Mouse (Mus musculus) liver, embryonic 12.5 days (tissue): ENCODE data around the gene Evc2. TPM values are rescaled to one million over a fixed set of nuclear protein-coding genes. Genes with fewer than 3 reads are reported as not detected.

Experiments
- polyA plus RNA-seq: library from polyadenylated mRNA; unstranded; fragments of >200 nt; fragmentation: Nextera tagmentation; extraction: Ambion mirVana; gene quantifications from 2 replicates; pipeline ENCODE4 v1.2.1, GENCODE M21; 2016

The Evc2 gene
- polyA plus RNA-seq, 1 experiment from 2014 or later, result 5.8 TPM

Other genes with a start within 250 kb of the Evc2 start
- gene Crmp1, start 96.6 kb upstream of the Evc2 start, polyA plus RNA-seq, result 2.4 and 2.7 TPM in 2 replicates
- 2.9 and 4.3 TPM in 2 replicates for gene Evc, start 1.6 kb upstream of the Evc2 start, polyA plus RNA-seq